Mouse (Mus musculus) forebrain, embryonic 16.5 days (tissue): ENCODE measurements around the gene Prm1. TPM values are rescaled to one million over a fixed set of nuclear protein-coding genes. Genes with fewer than 3 reads are reported as not detected.
"Not testable (repeated sequence)": the region's sequence is repeated elsewhere in the genome, so short reads cannot be mapped to it uniquely, and the experiment has no call there.

Experiments used
- ATAC-seq: fragments of 200-750 bp; cut with Nextera tagmentation; 2 replicates; pipeline ENCODE4 v1.8.0; 2017; ENCODE audit warnings: mild to moderate bottlenecking, moderate library complexity
- H3K27ac ChIP-seq: fragments of 300-500 bp; sonication (generic); 2 replicates; pipeline ENCODE4 v1.5.1; 2014; ENCODE audit warnings: low read length, control low read depth
- H3K27me3 ChIP-seq: fragments of 300-500 bp; sonication (generic); replicated peaks from 2 replicates; pipeline ENCODE4 v1.6.1; 2014; ENCODE audit warnings: low read length; ENCODE audit not compliant: control insufficient read depth, insufficient read depth
- H3K36me3 ChIP-seq: fragments of 300-500 bp; sonication (generic); 2 replicates; pipeline ENCODE4 v1.6.1; 2014; ENCODE audit not compliant: control insufficient read depth, insufficient read depth
- H3K4me1 ChIP-seq: fragments of 300-500 bp; sonication (generic); replicated peaks from 2 replicates; pipeline ENCODE4 v1.6.1; 2014; ENCODE audit warnings: low read length; ENCODE audit not compliant: control insufficient read depth, insufficient read depth
- H3K4me2 ChIP-seq: fragments of 300-500 bp; sonication (generic); 2 replicates; pipeline ENCODE4 v1.6.1; 2014; ENCODE audit warnings: mild to moderate bottlenecking, low read length, control low read depth
- H3K4me3 ChIP-seq: fragments of 300-500 bp; sonication (generic); replicated peaks from 2 replicates; pipeline ENCODE4 v1.5.1; 2014; ENCODE audit warnings: mild to moderate bottlenecking, low read length, control low read depth
- H3K9ac ChIP-seq: fragments of 300-500 bp; sonication (generic); replicated peaks from 2 replicates; pipeline ENCODE4 v1.6.1; 2014; ENCODE audit warnings: low read depth, low read length, control low read depth
- H3K9me3 ChIP-seq: fragments of 300-500 bp; sonication (generic); 2 replicates; pipeline ENCODE4 v1.6.1; 2016; ENCODE audit warnings: low read length; ENCODE audit not compliant: control insufficient read depth
- WGBS: fragments of 180-500 bp; shearing (Covaris S2); extraction: QIAGEN DNeasy Blood & Tissue Kit; methylation state at CpG from one replicate; pipeline ENCODE4 v1.1.7; 2014; 5-methylcytosine and 5-hydroxymethylcytosine counted together
- polyA plus RNA-seq: library from polyadenylated mRNA; unstranded; fragments of >200 nt; fragmentation: Nextera tagmentation; extraction: Ambion mirVana; gene quantifications from 2 replicates; pipeline ENCODE4 v1.2.1, GENCODE M21; 2015

Gene Prm1
- polyA plus RNA-seq, 1 experiment from 2014 or later = not detected

DNA sequence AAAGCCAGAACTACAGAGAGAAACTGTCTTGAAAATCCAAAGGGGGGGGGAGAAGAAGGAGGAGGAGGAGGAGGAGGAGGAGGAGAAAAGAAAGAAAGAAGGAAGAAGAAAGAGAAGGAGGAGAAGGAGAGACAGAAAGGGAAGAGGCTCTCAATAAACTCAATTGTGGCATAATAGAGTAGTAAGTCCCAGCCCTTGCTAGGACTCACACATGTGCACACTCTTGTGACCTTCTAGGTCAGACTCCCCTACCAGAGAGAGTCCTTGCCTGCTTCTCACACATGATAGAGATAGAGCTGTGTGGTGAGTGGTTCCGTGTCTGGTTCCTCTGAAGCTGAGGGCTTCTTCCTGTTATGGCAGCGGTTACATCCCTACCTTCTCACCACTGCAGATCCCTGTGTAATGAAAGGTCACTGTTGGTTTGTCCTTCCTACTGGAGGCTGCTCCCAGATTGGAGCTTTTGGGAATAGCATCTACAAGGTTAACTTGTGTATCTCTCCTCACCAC lies 7.3 kb upstream of the Prm1 start, which contains the start of gene Gm11172:
Gene Gm11172 (plus strand): TSS at position 51 of the 507 bp plus-strand sequence.
- H3K27ac ChIP-seq = no peak within 1 kb of the TSS
- no peak within 1 kb of the TSS for H3K9ac ChIP-seq
- no peak for ATAC-seq
- no peaks in the 10 kb centered on the region for H3K27me3 ChIP-seq
- WGBS = 84% methylated on average over 2 of the region's 2 CpGs
- no peaks in the 10 kb centered on the region for H3K9me3 ChIP-seq
- H3K4me1 ChIP-seq = no peaks in the 10 kb centered on the region
- no peaks in the 10 kb centered on the region for H3K36me3 ChIP-seq
- no peak within 1 kb of the TSS for H3K4me2 ChIP-seq
- no peak within 1 kb of the TSS for H3K4me3 ChIP-seq

DNA sequence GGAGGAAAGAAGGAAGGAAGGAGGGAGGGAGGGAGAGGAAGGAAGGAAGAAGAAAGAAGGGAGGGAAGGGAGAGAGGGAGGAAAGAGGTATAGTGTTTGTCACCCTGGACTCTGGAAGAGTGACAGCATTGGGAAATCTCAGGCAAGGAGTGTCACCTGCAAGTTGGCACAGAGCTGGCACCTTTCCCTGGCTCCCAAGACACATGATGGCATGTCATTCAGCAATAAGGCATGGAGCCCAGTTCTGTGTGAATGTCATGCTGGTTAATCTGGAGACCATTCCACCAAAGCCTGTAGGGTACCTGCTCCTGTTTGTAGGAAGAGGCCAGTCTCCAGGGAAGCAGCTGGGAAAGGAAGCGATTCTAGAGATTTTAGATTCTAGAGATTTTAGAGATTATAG lies 4.7 kb upstream of the Prm1 start:
- Histone ChIP-seq H3K36me3 (no peaks in the 10 kb centered on the region), H3K27ac (no peak overlapping the region), H3K4me3 (no peak overlapping the region), H3K4me2 (no peak overlapping the region), H3K27me3 (no peaks in the 10 kb centered on the region), H3K9me3 (no peaks in the 10 kb centered on the region), H3K4me1 (no peaks in the 10 kb centered on the region), H3K9ac (no peak overlapping the region)
- no peak for ATAC-seq
- 95% methylated on average over 1 of the region's 1 CpGs for WGBS

DNA sequence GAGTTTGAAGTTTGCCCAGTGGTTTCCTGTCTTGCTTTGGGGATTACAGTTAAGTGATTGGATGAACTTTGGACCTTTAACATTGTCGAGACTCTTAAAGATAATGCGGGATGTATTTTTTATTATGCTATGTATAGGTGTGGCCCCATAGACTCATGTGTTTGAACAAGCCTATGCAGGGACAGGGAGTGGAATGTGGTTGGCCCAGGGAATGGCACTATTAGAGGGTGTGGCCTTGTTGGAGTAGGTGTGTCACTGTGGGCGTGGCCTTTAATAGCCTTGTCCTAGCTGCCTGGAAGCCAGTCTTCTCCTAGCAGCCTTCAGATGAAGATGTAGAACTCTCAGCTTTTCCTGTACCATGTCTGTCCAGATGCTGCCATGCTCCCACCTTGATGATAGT lies 3.2 kb downstream of the Prm1 start:
- H3K9ac ChIP-seq, H3K4me1 ChIP-seq, H3K4me2 ChIP-seq, H3K36me3 ChIP-seq, H3K27ac ChIP-seq, ATAC-seq, H3K9me3 ChIP-seq, H3K27me3 ChIP-seq, H3K4me3 ChIP-seq: not testable (repeated sequence)
- WGBS = 93% methylated on average over 3 of the region's 3 CpGs

DNA sequence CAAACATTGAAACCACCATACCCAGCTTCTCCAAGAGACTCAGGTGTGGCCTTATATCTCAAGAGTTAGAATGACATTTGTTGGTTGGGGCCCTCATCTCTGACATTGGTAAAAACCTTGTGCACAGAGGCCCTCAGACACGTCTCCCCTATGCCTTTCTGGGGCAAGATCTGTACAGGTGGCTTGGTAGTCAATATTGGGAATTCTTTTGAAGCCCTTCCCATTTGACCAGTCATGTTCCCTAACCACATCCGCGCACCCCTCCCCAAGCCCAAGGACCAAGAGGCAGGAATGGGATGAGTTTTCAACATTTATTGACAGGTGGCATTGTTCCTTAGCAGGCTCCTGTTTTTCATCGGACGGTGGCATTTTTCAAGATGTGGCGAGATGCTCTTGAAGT lies 9.6 kb downstream of the Prm1 start, which contains the start of gene Prm2:
Gene Prm2 (minus strand): TSS at position 101 of the 400 bp plus-strand sequence.
- Histone ChIP-seq H3K36me3 (no peaks in the 10 kb centered on the region), H3K4me2 (no peak within 1 kb of the TSS), H3K4me3 (no peak within 1 kb of the TSS), H3K27ac (no peak within 1 kb of the TSS), H3K9me3 (no peaks in the 10 kb centered on the region), H3K4me1 (no peaks in the 10 kb centered on the region), H3K9ac (no peak within 1 kb of the TSS), H3K27me3 (0 out of 2 replicates have a peak, but pooled peaks cover 3% of the 10 kb centered on the region)
- ATAC-seq = no peak
- WGBS = 77% methylated on average over 6 of the region's 6 CpGs

DNA sequence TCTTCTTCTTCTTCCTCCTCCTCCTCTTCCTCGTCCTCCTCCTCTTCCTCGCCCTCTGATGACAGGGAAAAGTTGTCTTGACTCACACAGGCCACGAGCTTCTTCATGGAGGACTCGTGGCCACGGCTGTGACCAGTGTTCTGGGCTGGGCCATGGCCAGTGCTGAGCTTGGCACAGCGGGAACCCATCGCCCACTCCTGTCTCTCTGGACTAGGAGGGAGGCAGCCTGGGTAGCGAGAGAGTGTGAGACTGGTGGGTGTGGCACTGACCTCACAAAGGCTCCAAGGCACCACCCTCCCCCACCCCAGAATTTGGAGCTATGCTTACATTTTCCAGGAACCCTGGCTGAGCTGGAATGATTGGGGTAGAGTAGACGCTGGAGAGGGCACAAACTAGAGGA lies 14.9 kb downstream of the Prm1 start, which contains the start of gene Prm3:
Gene Prm3 (minus strand): TSS at position 213 of the 400 bp plus-strand sequence.
- Histone ChIP-seq H3K4me3 (no peak within 1 kb of the TSS), H3K9me3 (no peaks in the 10 kb centered on the region), H3K4me1 (peaks cover 4% of the 10 kb centered on the region), H3K27ac (no peak within 1 kb of the TSS), H3K36me3 (no peaks in the 10 kb centered on the region), H3K4me2 (no peak within 1 kb of the TSS), H3K27me3 (0 out of 2 replicates have a peak, but pooled peaks cover 3% of the 10 kb centered on the region), H3K9ac (no peak within 1 kb of the TSS)
- ATAC-seq = no peak
- 76% methylated on average over 9 of the region's 9 CpGs for WGBS

DNA sequence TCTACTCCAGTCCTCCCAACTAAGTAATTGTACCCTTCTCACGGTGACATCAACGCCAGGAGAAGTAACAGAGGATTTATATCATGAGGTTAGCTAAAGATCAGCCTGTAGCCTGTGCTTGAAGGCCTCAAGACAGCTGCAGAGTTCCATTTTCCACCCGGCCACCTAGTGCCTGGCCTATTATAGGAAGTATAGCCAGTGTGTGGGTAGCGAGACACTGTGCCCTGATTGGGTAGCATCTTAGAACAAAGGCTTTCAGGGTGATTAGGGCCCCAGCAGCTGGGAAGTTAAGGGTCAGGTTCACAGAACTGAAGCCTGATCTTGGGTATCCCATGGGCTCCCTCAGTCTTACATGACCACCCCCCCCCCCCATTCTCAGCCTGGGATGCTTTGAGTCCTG lies 16.8 kb downstream of the Prm1 start:
- no peak overlapping the region for H3K9ac ChIP-seq
- H3K36me3 ChIP-seq = no peaks in the 10 kb centered on the region
- no peak overlapping the region for H3K4me3 ChIP-seq
- no peak overlapping the region for H3K4me2 ChIP-seq
- WGBS = 48% methylated on average over 4 of the region's 4 CpGs
- ATAC-seq = no peak
- H3K9me3 ChIP-seq = no peaks in the 10 kb centered on the region
- H3K4me1 ChIP-seq = peaks cover 14% of the 10 kb centered on the region
- peaks cover 7% of the 10 kb centered on the region for H3K27me3 ChIP-seq
- no peak overlapping the region for H3K27ac ChIP-seq

DNA sequence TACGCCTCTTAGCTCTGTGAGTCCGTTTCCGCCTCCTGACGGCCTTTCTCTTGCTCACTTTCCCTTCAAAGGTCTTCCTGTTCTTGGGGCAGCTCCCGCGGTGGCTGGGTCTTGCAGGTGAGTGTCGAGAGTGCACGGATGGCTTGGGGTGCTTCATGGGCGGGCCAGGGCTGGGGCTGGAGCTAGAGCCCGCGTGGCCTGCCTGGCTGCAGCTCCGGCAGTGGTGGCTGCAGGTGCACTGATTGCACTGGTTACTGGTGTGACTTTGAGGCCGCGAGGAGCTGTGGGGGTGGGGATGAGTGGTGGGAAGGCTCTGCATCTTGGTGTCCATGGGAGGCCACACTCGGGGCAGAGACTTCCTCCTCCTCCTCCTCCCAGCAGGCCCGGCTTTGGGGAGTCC lies 17.4 kb downstream of the Prm1 start, which contains the start of gene Tnp2:
Gene Tnp2 (minus strand): TSS at position 390 of the 400 bp plus-strand sequence.
- Histone ChIP-seq H3K9ac (no peak within 1 kb of the TSS), H3K27me3 (peaks cover 13% of the 10 kb centered on the region), H3K4me3 (no peak within 1 kb of the TSS), H3K36me3 (no peaks in the 10 kb centered on the region), H3K4me1 (peaks cover 15% of the 10 kb centered on the region), H3K9me3 (no peaks in the 10 kb centered on the region), H3K4me2 (no peak within 1 kb of the TSS), H3K27ac (no peak within 1 kb of the TSS)
- WGBS = 55% methylated on average over 16 of the region's 16 CpGs
- no peak for ATAC-seq

DNA sequence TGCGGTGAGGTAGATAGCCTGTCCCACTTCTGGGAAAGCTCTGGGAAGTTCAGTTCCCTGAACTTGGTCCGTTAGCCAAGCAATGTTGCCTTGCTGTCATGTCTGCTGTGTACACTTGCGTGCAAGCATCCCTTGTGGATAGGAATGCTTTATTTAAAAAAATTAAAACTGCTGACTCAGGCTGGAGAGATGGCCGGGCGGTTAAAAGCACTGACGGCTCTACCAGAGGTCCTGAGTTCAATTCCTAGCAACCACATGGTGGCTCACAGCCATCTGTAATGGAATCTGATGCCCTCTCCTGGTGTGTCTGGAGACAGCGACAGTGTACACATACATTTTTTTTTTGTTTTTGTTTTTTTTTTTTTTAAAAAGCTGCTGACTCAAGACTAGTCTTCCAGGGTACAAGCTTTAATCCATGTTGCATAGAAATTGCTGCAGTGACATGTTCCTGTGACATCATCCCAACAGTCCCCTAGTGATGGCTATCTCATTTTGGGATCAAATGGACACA lies 18.0 kb downstream of the Prm1 start:
- WGBS = 82% methylated on average over 7 of the region's 7 CpGs
- H3K4me3 ChIP-seq = no peak overlapping the region
- no peak overlapping the region for H3K9ac ChIP-seq
- H3K9me3 ChIP-seq = no peaks in the 10 kb centered on the region
- H3K27ac ChIP-seq = no peak overlapping the region
- peaks cover 14% of the 10 kb centered on the region for H3K27me3 ChIP-seq
- no peaks in the 10 kb centered on the region for H3K36me3 ChIP-seq
- no peak overlapping the region for H3K4me2 ChIP-seq
- H3K4me1 ChIP-seq = peaks cover 15% of the 10 kb centered on the region
- ATAC-seq = no peak

DNA sequence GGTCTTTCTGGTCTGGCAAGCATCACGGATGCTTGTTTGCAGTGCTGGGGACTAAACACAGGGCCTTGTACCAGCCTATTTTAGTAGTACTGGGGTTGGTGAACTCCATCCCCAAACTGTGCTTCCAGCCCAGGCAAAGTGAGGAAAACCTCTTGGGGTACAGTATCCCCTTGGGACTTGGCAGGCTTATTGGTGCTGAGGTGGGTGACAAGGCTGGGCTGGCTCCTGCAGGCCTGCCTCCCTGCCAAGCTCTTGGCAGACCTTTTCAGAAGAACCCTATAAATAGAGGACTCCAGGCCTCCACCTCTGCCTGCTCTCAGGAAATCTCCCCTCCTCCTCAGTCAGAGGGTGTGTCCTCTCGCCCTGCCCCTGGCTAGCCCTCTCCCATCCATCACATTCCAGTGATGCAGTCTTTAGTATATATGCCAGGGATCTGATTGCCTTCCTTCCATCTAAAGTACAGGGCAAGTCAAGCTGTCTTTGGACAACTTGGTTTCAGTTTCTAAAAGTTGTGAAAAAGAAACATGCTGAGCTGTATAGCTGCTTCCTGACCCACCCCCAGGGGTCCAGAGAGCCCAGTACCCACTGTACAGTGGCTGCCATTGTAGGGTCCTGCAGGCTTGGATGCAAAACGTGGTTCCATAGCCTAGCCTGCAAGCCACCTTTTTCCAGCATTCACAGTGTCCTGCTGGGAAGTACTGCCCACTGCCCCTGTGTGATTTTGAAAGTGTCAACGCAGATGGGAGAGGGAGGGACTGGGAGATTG lies 18.7 kb downstream of the Prm1 start:
- Histone ChIP-seq H3K9ac (no peak overlapping the region), H3K4me2 (no peak overlapping the region), H3K27ac (no peak overlapping the region), H3K9me3 (no peaks in the 10 kb centered on the region), H3K36me3 (no peaks in the 10 kb centered on the region), H3K4me1 (peaks cover 15% of the 10 kb centered on the region), H3K4me3 (no peak overlapping the region), H3K27me3 (peaks cover 14% of the 10 kb centered on the region)
- WGBS = 69% methylated on average over 4 of the region's 4 CpGs
- no peak for ATAC-seq
